Mouse (Mus musculus) kidney, postnatal 14 days (tissue): ENCODE data around the gene Foxn1.
A peak's percentile ranks its signal among the peaks of the same experiment; 100 is the strongest.

Source experiments
- DNase-seq: peaks from one replicate; pipeline ENCODE4 v3.0.0; 2022; ENCODE audit warnings: mixed read lengths

Gene Foxn1

GRCm38 (mm10) chr11:78327215-78327614 lies 59.1 kb downstream of the Foxn1 start:
- DNase-seq: no peak

- no peak for DNase-seq
Measured at GRCm38 (mm10) chr11:78324965-78325364, 61.4 kb downstream of the Foxn1 start.

GRCm38 (mm10) chr11:78324000-78324785 lies 62.2 kb downstream of the Foxn1 start:
- no peak for DNase-seq

GRCm38 (mm10) chr11:78322860-78323259 lies 63.5 kb downstream of the Foxn1 start, which contains the start of gene Aldoc:
Gene Aldoc (plus strand): TSS chr11:78322968.
- DNase-seq: peak; percentile 93

- no peak for DNase-seq
Measured at GRCm38 (mm10) chr11:78322076-78322831, 64.1 kb downstream of the Foxn1 start.

- no peak for DNase-seq
Measured at GRCm38 (mm10) chr11:78318411-78318810, 67.9 kb downstream of the Foxn1 start.

- DNase-seq: peak; percentile 43
Measured at GRCm38 (mm10) chr11:78313662-78314061, 72.7 kb downstream of the Foxn1 start.

- DNase-seq: no peak
Measured at GRCm38 (mm10) chr11:78310861-78311511, 75.4 kb downstream of the Foxn1 start.
